Mouse (Mus musculus): ENCODE results near the gene Fam117a. TPM values are rescaled to one million over a fixed set of nuclear protein-coding genes. Genes with fewer than 3 reads are reported as not detected.

Fam117a gene
- total and polyA plus RNA-seq, 3 experiments: 49.9 to 116 TPM; not detected in 1

GRCm38 (mm10) chr11:95403382-95404340, 66.8 kb downstream of the Fam117a start (continued):
- no peak for TF ChIP-seq CTCF (IDR thresholded peaks at IDR 0.05 in 2 of 3, conservative IDR thresholded peaks at IDR 0.05 in 1 of 3; ENCODE audit: control insufficient read depth in 1 of 3, insufficient read depth in 1 of 3, low read depth in 2 of 3, low read length in 3 of 3, poor library complexity in 1 of 3, severe bottlenecking in 1 of 3)

GRCm38 (mm10) chr11:95405771-95406170, 69.0 kb downstream of the Fam117a start:
- H3K4me1 ChIP-seq (ENCODE audit: control insufficient read depth in 1 of 2, insufficient read depth in 2 of 2, low read length in 2 of 2): no peaks in the 10 kb centered on the region; a peak in 1 of 4 replicates
- H3K36me3 ChIP-seq (ENCODE audit: control insufficient read depth in 1 of 2, insufficient read depth in 2 of 2, low read length in 2 of 2): peaks cover 0 to 2% of the 10 kb centered on the region in 2 experiments; a peak in 1 of 4 replicates
- no peak for DNase-seq (ENCODE audit: low read depth, low spot score)
- H3K27me3 ChIP-seq (ENCODE audit: control insufficient read depth in 1 of 2, insufficient read depth in 2 of 2, low read length in 2 of 2): peaks cover 16 to 25% of the 10 kb centered on the region in 2 experiments
- H3K9ac ChIP-seq (ENCODE audit: control insufficient read depth, low read depth, low read length, poor library complexity, severe bottlenecking): no peak overlapping the region
- no peak for TF ChIP-seq SMC3 (IDR thresholded peaks at IDR 0.05; ENCODE audit: low read depth, low read length)
- no peak for TF ChIP-seq ELF1 (IDR thresholded peaks at IDR 0.05; ENCODE audit: low read depth, low read length)
- TF ChIP-seq CHD1 (IDR thresholded peaks at IDR 0.05; ENCODE audit: low read depth, low read length): no peak
- no peak for TF ChIP-seq KAT2A (conservative IDR thresholded peaks at IDR 0.05; ENCODE audit: low read depth, low read length)
- TF ChIP-seq RCOR1 (IDR thresholded peaks at IDR 0.05; ENCODE audit: low read depth, low read length): no peak
- no peak for TF ChIP-seq TBP (IDR thresholded peaks at IDR 0.05; ENCODE audit: low read depth, low read length)
- no peak for TF ChIP-seq JUND (IDR thresholded peaks at IDR 0.05; ENCODE audit: low read depth, low read length)
- no peak for TF ChIP-seq ZNF384 (IDR thresholded peaks at IDR 0.05; ENCODE audit: low read depth, low read length)
- TF ChIP-seq TCF12 (IDR thresholded peaks at IDR 0.05; ENCODE audit: low read depth, low read length): no peak
- no peak for TF ChIP-seq USF1 (IDR thresholded peaks at IDR 0.05; ENCODE audit: low read depth, low read length)
- TF ChIP-seq ZKSCAN1 (IDR thresholded peaks at IDR 0.05; ENCODE audit: low read depth, low read length): no peak
- TF ChIP-seq MAFK (IDR thresholded peaks at IDR 0.05; ENCODE audit: borderline replicate concordance, low read depth, low read length): no peak
- TF ChIP-seq HCFC1 (IDR thresholded peaks at IDR 0.05; ENCODE audit: low read depth, low read length): no peak
- TF ChIP-seq POLR2AphosphoS5 (IDR thresholded peaks at IDR 0.05; ENCODE audit: borderline replicate concordance, low read depth, low read length): no peak
- TF ChIP-seq MAZ (IDR thresholded peaks at IDR 0.05; ENCODE audit: low read depth, low read length): no peak
- TF ChIP-seq MEF2A (IDR thresholded peaks at IDR 0.05; ENCODE audit: extremely low read depth, insufficient replicate concordance, low read depth, low read length, poor library complexity, severe bottlenecking): no peak
- TF ChIP-seq BHLHE40 (IDR thresholded peaks at IDR 0.05; ENCODE audit: borderline replicate concordance, low read depth, low read length): no peak
- no peak for TF ChIP-seq EP300 (IDR thresholded peaks at IDR 0.05; ENCODE audit: low read depth in 1 of 2, low read length in 2 of 2)
- no peak for TF ChIP-seq MAX (IDR thresholded peaks at IDR 0.05; ENCODE audit: low read length)
- TF ChIP-seq USF2 (IDR thresholded peaks at IDR 0.05; ENCODE audit: borderline replicate concordance in 1 of 2, insufficient read depth in 1 of 2, low read depth in 1 of 2, low read length in 2 of 2): no peak
- H3K9me3 ChIP-seq (replicated peaks; ENCODE audit: insufficient read depth, low read length): no peaks in the 10 kb centered on the region
- no peaks in the 10 kb centered on the region for H3K79me2 ChIP-seq (ENCODE audit: control insufficient read depth, insufficient read depth, low read length, poor library complexity)
- no peak overlapping the region for H3K27ac ChIP-seq (ENCODE audit: control insufficient read depth, low read depth, low read length)
- H3K4me3 ChIP-seq (ENCODE audit: control insufficient read depth in 1 of 2, insufficient read depth in 1 of 2, low read depth in 2 of 2, low read length in 2 of 2): no peak overlapping the region
